Mouse (Mus musculus) cortical plate, adult 2 months (tissue): Measurements from ENCODE around the gene Sugct.

Experiments used
- CTCF ChIP-seq: fragments of 200-500 bp; IDR thresholded peaks from 2 replicates; pipeline ENCODE4 v1.5.1; 2011; ENCODE audit warnings: mild to moderate bottlenecking, control low read depth, low read length; ENCODE audit not compliant: insufficient read depth; ENCODE audit errors: extremely low read depth
- POLR2A ChIP-seq: fragments of 200-500 bp; IDR thresholded peaks from 2 replicates; pipeline ENCODE4 v1.6.1; 2011; ENCODE audit warnings: mild to moderate bottlenecking, low read length, control low read depth; ENCODE audit not compliant: insufficient read depth; ENCODE audit errors: extremely low read depth

- TF ChIP-seq CTCF = no peak
- no peak for TF ChIP-seq POLR2A
Measured at GRCm38 (mm10) chr13:17511184-17511778, 184.1 kb downstream of the Sugct start.
